Mouse (Mus musculus) heart, adult 18-20 months (tissue): ENCODE data around the gene Insl3. TPM values are rescaled to one million over a fixed set of nuclear protein-coding genes. Genes with fewer than 3 reads are reported as not detected.
"Not testable (repeated sequence)": the region's sequence is repeated elsewhere in the genome, so short reads cannot be mapped to it uniquely, and the experiment has no call there.

Source experiments
- DNase-seq, 2 experiments: peaks; one replicate each; pipeline ENCODE4 v3.0.0; 2021 to 2022; ENCODE audit warnings: mixed read lengths in 1 of 2
- total RNA-seq, 2 experiments: library from RNA; stranded (reverse); gene quantifications; 2 replicates each; pipeline ENCODE4 v1.2.3; 2021

Gene Insl3
- total RNA-seq, 2 experiments from 2014 or later, result 1.3 to 1.6 TPM

GRCm38 (mm10) chr8:71676803-71677202 is 12.2 kb upstream of the Insl3 start:
- DNase-seq, result peak in 1 of 2 experiments; percentile 41

GRCm38 (mm10) chr8:71677555-71677954 is 11.5 kb upstream of the Insl3 start:
- DNase-seq, result peak; percentile 51 to 72

- no peak for DNase-seq
These were observed 10.8 kb upstream of the Insl3 start for GRCm38 (mm10) chr8:71678216-71678615.

- DNase-seq, result no peak
These were observed 9.9 kb upstream of the Insl3 start for GRCm38 (mm10) chr8:71679116-71679515.

- DNase-seq, result peak; percentile 56 to 61
These were observed 9.4 kb upstream of the Insl3 start for GRCm38 (mm10) chr8:71679550-71680168.

GRCm38 (mm10) chr8:71680471-71680870 is 8.5 kb upstream of the Insl3 start:
- peak in 1 of 2 experiments; percentile 9 for DNase-seq

- DNase-seq, result no peak
These were observed 7.6 kb upstream of the Insl3 start for GRCm38 (mm10) chr8:71681369-71681915.

- DNase-seq, result peak in 1 of 2 experiments; percentile 1
These were observed 6.2 kb upstream of the Insl3 start for GRCm38 (mm10) chr8:71682832-71683231.

GRCm38 (mm10) chr8:71684701-71685100 is 4.3 kb upstream of the Insl3 start:
- DNase-seq, result no peak

- peak in 1 of 2 experiments; percentile 1 for DNase-seq
These were observed 3.4 kb upstream of the Insl3 start for GRCm38 (mm10) chr8:71685573-71685972.

GRCm38 (mm10) chr8:71686143-71686734 is 2.8 kb upstream of the Insl3 start:
- DNase-seq, result peak in 1 of 2 experiments; percentile 11

- no peak for DNase-seq
These were observed 1.4 kb upstream of the Insl3 start for GRCm38 (mm10) chr8:71687616-71688015.

GRCm38 (mm10) chr8:71692509-71692908 is 3.5 kb downstream of the Insl3 start:
- no peak for DNase-seq

- DNase-seq, result no peak
These were observed 4.4 kb downstream of the Insl3 start for GRCm38 (mm10) chr8:71693166-71694041.

GRCm38 (mm10) chr8:71695456-71695855 is 6.4 kb downstream of the Insl3 start:
- not testable (repeated sequence) for DNase-seq

GRCm38 (mm10) chr8:71700493-71701269 is 11.7 kb downstream of the Insl3 start:
- DNase-seq, result peak; percentile 59 to 78

- DNase-seq, result no peak
These were observed 12.5 kb downstream of the Insl3 start, which contains the start of gene B3gnt3 for GRCm38 (mm10) chr8:71701414-71702086. Gene B3gnt3, minus strand, starts transcription at chr8:71701789.

- DNase-seq, result no peak
These were observed 13.0 kb downstream of the Insl3 start for GRCm38 (mm10) chr8:71702087-71702432.

- DNase-seq, result no peak
These were observed 13.9 kb downstream of the Insl3 start for GRCm38 (mm10) chr8:71702923-71703322.

GRCm38 (mm10) chr8:71703400-71703799 is 14.4 kb downstream of the Insl3 start:
- not testable (repeated sequence) for DNase-seq

GRCm38 (mm10) chr8:71707874-71708273 is 18.9 kb downstream of the Insl3 start:
- peak in 1 of 2 experiments; percentile 60 for DNase-seq
